Mouse (Mus musculus) cerebellum, adult 2 months (tissue): ENCODE results near the gene Sowahc.

ENCODE experiments used
- CTCF ChIP-seq: fragments of 200-500 bp; IDR thresholded peaks from 2 replicates; pipeline ENCODE4 v1.5.1; 2011; ENCODE audit warnings: low read depth, mild to moderate bottlenecking, control low read depth, low read length, moderate library complexity, borderline replicate concordance; ENCODE audit not compliant: insufficient read depth
- POLR2A ChIP-seq: fragments of 200-500 bp; IDR thresholded peaks from 2 replicates; pipeline ENCODE4 v1.6.1; 2011; ENCODE audit warnings: low read length, control low read depth, borderline replicate concordance; ENCODE audit not compliant: insufficient read depth

DNA sequence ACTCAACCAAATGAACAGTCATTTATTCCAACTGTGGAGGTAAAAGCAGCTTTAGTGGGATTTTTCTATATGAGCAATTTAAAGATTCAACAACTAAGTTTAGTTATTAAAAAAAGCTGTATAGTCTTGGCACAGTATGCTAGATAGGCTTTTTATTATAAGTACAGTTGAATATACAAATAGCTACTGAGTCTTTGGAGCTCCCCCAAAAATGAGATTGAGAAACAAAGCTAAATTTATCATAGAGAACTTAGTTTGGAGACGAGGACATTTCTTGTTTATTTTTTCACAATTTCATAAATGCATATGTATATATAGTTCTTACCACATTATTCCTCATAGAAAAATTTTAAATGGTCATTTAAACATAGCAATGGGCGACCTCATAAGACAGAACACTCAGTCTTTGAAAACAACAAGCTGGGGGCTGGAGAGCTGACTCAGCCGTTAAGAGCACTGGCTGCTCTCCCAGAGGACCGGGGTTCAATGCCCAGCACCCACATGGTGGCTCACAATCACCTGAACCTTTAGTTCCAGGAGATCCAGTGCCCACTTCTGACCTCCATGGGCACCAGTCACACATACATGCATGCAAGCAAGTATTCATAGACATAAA is 7.6 kb downstream of the Sowahc start:
- TF ChIP-seq POLR2A (no peak), CTCF (no peak)
